Mouse (Mus musculus) MEL (cell line): ENCODE measurements around the gene Pomt1.

Source experiments
- KAT2A ChIP-seq: conservative IDR thresholded peaks from 2 replicates; pipeline ENCODE4 v1.6.1; 2012; ENCODE audit warnings: low read depth, low read length, improper control_type of control experiment, inconsistent platforms
- MAFK ChIP-seq: IDR thresholded peaks from 2 replicates; pipeline ENCODE4 v1.6.1; 2011; ENCODE audit warnings: low read depth, mild to moderate bottlenecking, low read length, improper control_type of control experiment, borderline replicate concordance
- MAX ChIP-seq: IDR thresholded peaks from 2 replicates; pipeline ENCODE4 v1.6.1; 2011; ENCODE audit warnings: low read length, improper control_type of control experiment

- TF ChIP-seq MAX (no peak), KAT2A (no peak), MAFK (no peak)
Observed at GRCm38 (mm10) chr2:32235433-32235832, 957 bp upstream of the Pomt1 start.
